Mouse (Mus musculus): Measurements from ENCODE around the gene 0610010K14Rik.

DNA sequence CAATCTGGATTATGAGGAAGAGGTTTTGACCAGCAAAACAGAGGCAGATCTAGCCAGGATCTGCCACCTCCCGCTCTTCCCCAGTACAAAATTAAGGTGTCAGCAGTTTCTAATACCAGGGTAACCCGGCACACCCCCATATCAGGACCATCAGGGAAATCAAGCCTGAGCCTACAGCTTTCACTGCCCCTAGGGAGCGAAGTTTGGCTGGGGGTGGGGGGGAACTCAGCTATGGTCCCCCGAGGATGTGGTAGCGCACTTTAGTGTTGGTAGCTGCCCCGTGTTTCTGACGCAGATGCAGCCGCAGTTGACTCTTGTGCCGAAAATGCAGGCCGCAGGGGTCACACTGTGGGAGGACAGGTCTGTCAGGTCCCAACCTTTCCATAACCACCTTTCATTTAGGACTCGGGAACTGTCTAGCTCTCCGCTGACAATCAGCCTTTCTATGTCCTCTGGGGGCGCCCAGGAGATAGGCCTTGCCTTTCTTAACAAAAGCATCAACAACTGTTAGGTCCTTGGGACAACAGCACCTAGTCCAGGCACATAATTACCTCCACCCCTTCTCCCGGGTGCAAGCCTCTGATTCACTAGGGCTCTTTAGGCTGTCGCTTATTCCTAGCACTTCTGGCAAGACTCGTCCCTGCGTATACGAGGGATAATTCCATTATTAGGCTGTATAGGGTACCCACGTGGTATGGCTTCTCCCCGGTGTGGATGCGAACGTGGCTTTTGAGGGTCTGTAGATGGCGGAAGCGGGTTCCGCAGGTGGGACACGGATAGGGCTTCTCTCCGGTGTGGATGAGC is 11.7 kb downstream of the 0610010K14Rik start:
- TF ChIP-seq POLR2A (IDR thresholded peaks at IDR 0.05; ENCODE audit: borderline replicate concordance, extremely low read depth, low read depth, low read length) (no peak), CTCF (IDR thresholded peaks at IDR 0.05; ENCODE audit: insufficient read depth, low read length) (no peak)
